In the genomic region with DNA sequence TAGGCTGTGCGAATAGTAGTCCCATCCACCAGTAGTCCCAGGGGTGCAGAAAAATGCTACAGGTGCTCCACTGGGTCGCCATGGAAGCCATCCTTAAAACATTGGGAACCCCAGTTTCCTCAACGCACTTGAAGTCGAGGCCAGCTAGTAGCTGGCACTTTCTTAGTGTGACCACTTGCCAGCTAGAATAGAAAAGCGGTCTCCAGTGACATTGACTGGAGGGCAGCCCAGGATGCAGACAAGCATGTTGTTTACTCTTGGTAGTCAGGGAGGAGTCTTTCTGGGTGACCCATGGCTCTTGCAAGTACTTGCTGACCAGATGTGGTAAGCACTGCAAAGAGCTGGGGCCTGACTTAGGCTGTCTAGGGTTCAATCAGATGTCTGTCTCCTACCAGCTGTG, we compare ENCODE assay signal across 7 mouse cellular contexts. TPM values are rescaled to one million over a fixed set of nuclear protein-coding genes. Genes with fewer than 3 reads are reported as not detected.
DNase-seq lines count a peak whose midpoint lies in the region; ATAC-seq lines count a peak whose summit lies in the region.

No protein-coding gene starts in this region.

- intact Hi-C loops in left cerebral cortex, postnatal 36 days (cut with DNase I), result no loop called here

- peaks cover 10% of the 10 kb centered on the region for H3K4me1 ChIP-seq in neural tube, embryonic 11.5 days (ENCODE audit: control insufficient read depth, insufficient read depth, low read length)
- peaks cover 24% of the 10 kb centered on the region for H3K4me1 ChIP-seq in forebrain, embryonic 12.5 days
- H3K4me1 ChIP-seq in hindbrain, embryonic 10.5 days (replicated peaks), result peaks cover 25% of the 10 kb centered on the region

- H3K27me3 ChIP-seq in neural tube, embryonic 11.5 days (ENCODE audit: control insufficient read depth, insufficient read depth, low read length), result no peaks in the 10 kb centered on the region
- H3K27me3 ChIP-seq in forebrain, embryonic 12.5 days, result no peaks in the 10 kb centered on the region; the same call in 1 of the 2 replicates
- no peaks in the 10 kb centered on the region for H3K27me3 ChIP-seq in hindbrain, embryonic 10.5 days (ENCODE audit: insufficient read depth, poor library complexity, severe bottlenecking)

- no peaks in the 10 kb centered on the region for H3K9me3 ChIP-seq in neural tube, embryonic 11.5 days (ENCODE audit: control insufficient read depth, low read length)
- H3K9me3 ChIP-seq in forebrain, embryonic 12.5 days, result no peaks in the 10 kb centered on the region
- no peaks in the 10 kb centered on the region for H3K9me3 ChIP-seq in hindbrain, embryonic 10.5 days

- H3K9ac ChIP-seq in neural tube, embryonic 11.5 days (ENCODE audit: low read length), result peak overlapping the region; percentile 57
- peak overlapping the region; percentile 61 for H3K9ac ChIP-seq in forebrain, embryonic 12.5 days

- whole genome bisulfite sequencing in neural tube, embryonic 11.5 days, result 64% methylated on average over 5 of the region's 5 CpGs
- WGBS in forebrain, embryonic 12.5 days, result 63% methylated on average over 5 of the region's 5 CpGs
- 58% methylated on average over 5 of the region's 5 CpGs for WGBS in hindbrain, embryonic 10.5 days

- H3K27ac ChIP-seq in neural tube, embryonic 11.5 days (ENCODE audit: low read depth, low read length), result peak overlapping the region; percentile 58; the same call in 1 of the 2 replicates
- H3K27ac ChIP-seq in forebrain, embryonic 12.5 days, result peak overlapping the region; percentile 80
- H3K27ac ChIP-seq in hindbrain, embryonic 10.5 days, result peak overlapping the region; percentile 93

- ATAC-seq in neural tube, embryonic 11.5 days (ENCODE audit: insufficient read depth, low FRiP score, low TSS enrichment), result peak; percentile 21
- ATAC-seq in forebrain, embryonic 12.5 days (ENCODE audit: low FRiP score), result no peak; the same call in 1 of the 2 replicates

- no peak for DNase-seq in neural tube, embryonic 11.5 days (ENCODE audit: low spot score)
- DNase-seq in neural tube, embryonic 10.5 days (ENCODE audit: extremely low spot score, low spot score), result no peak
- DNase-seq in hindbrain, embryonic 10.5 days (ENCODE audit: low spot score), result peak; percentile 16
- peak; percentile 32 for DNase-seq in lung, postnatal 10 days
- no peak for DNase-seq in retina, postnatal 1 day
- DNase-seq in left cerebral cortex, postnatal 36 days (ENCODE audit: low spot score in 2 of 2), result no peak

- no peaks in the 10 kb centered on the region for H3K36me3 ChIP-seq in neural tube, embryonic 11.5 days (ENCODE audit: control insufficient read depth, insufficient read depth, low read length)
- peaks cover 26% of the 10 kb centered on the region for H3K36me3 ChIP-seq in forebrain, embryonic 12.5 days (replicated peaks)
- H3K36me3 ChIP-seq in hindbrain, embryonic 10.5 days, result peaks cover 30% of the 10 kb centered on the region

- H3K4me3 ChIP-seq in neural tube, embryonic 11.5 days (ENCODE audit: low read depth, low read length), result peak overlapping the region; percentile 50
- H3K4me3 ChIP-seq in forebrain, embryonic 12.5 days (replicated peaks), result peak overlapping the region; percentile 61
- H3K4me3 ChIP-seq in hindbrain, embryonic 10.5 days, result peak overlapping the region; percentile 65

- peak overlapping the region; percentile 47 for H3K4me2 ChIP-seq in neural tube, embryonic 11.5 days (ENCODE audit: low read depth)
- H3K4me2 ChIP-seq in forebrain, embryonic 12.5 days, result peak overlapping the region; percentile 75

RNA-seq across cellular contexts. Expression of gene Dpp3, which starts 0.7 kb away (rescaled TPM):
- polyA plus RNA-seq in neural tube, embryonic 11.5 days (2014; fragmentation: Nextera tagmentation; extraction: Ambion mirVana), result 164 and 171 TPM in 2 replicates
- polyA plus RNA-seq in forebrain, embryonic 12.5 days (2016; fragmentation: Nextera tagmentation; extraction: Ambion mirVana), result 159 and 170 TPM in 2 replicates
- polyA plus RNA-seq in hindbrain, embryonic 10.5 days (2016; fragmentation: Nextera tagmentation; extraction: Ambion mirVana), result 204 and 218 TPM in 2 replicates
- total RNA-seq in left cerebral cortex, postnatal 36 days (2021), result 10 to 100 TPM; 41.2 to 42.6 TPM

RNA-seq across cellular contexts. Expression of gene Peli3, which starts 14.1 kb away (rescaled TPM):
- 3.4 and 3.5 TPM in 2 replicates for polyA plus RNA-seq in neural tube, embryonic 11.5 days (2014; fragmentation: Nextera tagmentation; extraction: Ambion mirVana)
- 4.3 and 5.2 TPM in 2 replicates for polyA plus RNA-seq in forebrain, embryonic 12.5 days (2016; fragmentation: Nextera tagmentation; extraction: Ambion mirVana)
- polyA plus RNA-seq in hindbrain, embryonic 10.5 days (2016; fragmentation: Nextera tagmentation; extraction: Ambion mirVana), result 2.1 and 3.7 TPM in 2 replicates
- total RNA-seq in left cerebral cortex, postnatal 36 days (2021), result 10 to 100 TPM; 25.4 to 32.9 TPM

RNA-seq across cellular contexts. Expression of gene Bbs1, which starts 22.4 kb away (rescaled TPM):
- polyA plus RNA-seq in neural tube, embryonic 11.5 days (2014; fragmentation: Nextera tagmentation; extraction: Ambion mirVana), result 4.8 and 7.9 TPM in 2 replicates
- 6.8 and 8.0 TPM in 2 replicates for polyA plus RNA-seq in forebrain, embryonic 12.5 days (2016; fragmentation: Nextera tagmentation; extraction: Ambion mirVana)
- polyA plus RNA-seq in hindbrain, embryonic 10.5 days (2016; fragmentation: Nextera tagmentation; extraction: Ambion mirVana), result 7.9 and 8.3 TPM in 2 replicates
- total RNA-seq in left cerebral cortex, postnatal 36 days (2021), result 10 to 100 TPM; 42.1 to 47.8 TPM

RNA-seq across cellular contexts. Expression of gene Mrpl11, which starts 33.2 kb away (rescaled TPM):
- 143 and 150 TPM in 2 replicates for polyA plus RNA-seq in neural tube, embryonic 11.5 days (2014; fragmentation: Nextera tagmentation; extraction: Ambion mirVana)
- 130 and 138 TPM in 2 replicates for polyA plus RNA-seq in forebrain, embryonic 12.5 days (2016; fragmentation: Nextera tagmentation; extraction: Ambion mirVana)
- 157 and 163 TPM in 2 replicates for polyA plus RNA-seq in hindbrain, embryonic 10.5 days (2016; fragmentation: Nextera tagmentation; extraction: Ambion mirVana)
- 10 to 100 TPM; 50.8 to 64.8 TPM for total RNA-seq in left cerebral cortex, postnatal 36 days (2021)

RNA-seq across cellular contexts. Expression of gene Zdhhc24, which starts 50.3 kb away (rescaled TPM):
- polyA plus RNA-seq in neural tube, embryonic 11.5 days (2014; fragmentation: Nextera tagmentation; extraction: Ambion mirVana), result 12.1 and 14.1 TPM in 2 replicates
- polyA plus RNA-seq in forebrain, embryonic 12.5 days (2016; fragmentation: Nextera tagmentation; extraction: Ambion mirVana), result 17.4 and 17.5 TPM in 2 replicates
- 17.6 and 19.5 TPM in 2 replicates for polyA plus RNA-seq in hindbrain, embryonic 10.5 days (2016; fragmentation: Nextera tagmentation; extraction: Ambion mirVana)
- total RNA-seq in left cerebral cortex, postnatal 36 days (2021), result 10 to 100 TPM; 24.6 to 26.3 TPM

Comparison
In these comparisons a context has a peak if more than half of its experiments do, and no peak if none do; other contexts are left out.
1. DNase-seq: peak in hindbrain, embryonic 10.5 days (single experiment) and lung, postnatal 10 days (single experiment); none in neural tube, embryonic 11.5 days (single experiment), neural tube, embryonic 10.5 days (single experiment), retina, postnatal 1 day (single experiment) and left cerebral cortex, postnatal 36 days (0 of 2).
2. Peak in every context shown above with its lines, with median percentiles within 50 percentile points of each other: H3K27ac ChIP-seq and H3K4me3 ChIP-seq.